Comparison of ENCODE assay signal across 9 mouse cellular contexts in genomic region chr1:86360441-86360840, GRCm38 (mm10). TPM values are rescaled to one million over a fixed set of nuclear protein-coding genes. Genes with fewer than 3 reads are reported as not detected.
DNase-seq lines count a peak whose midpoint lies in the region; ATAC-seq and TF ChIP-seq lines count a peak whose summit lies in the region.
"Had no signal": no experiment of that assay in that cellular context is flagged by ENCODE, and none has a peak within 500 bp of the region (broad histone marks: within the 10 kb centered on the region; RNA-seq: fewer than 3 reads in every experiment).

No protein-coding gene starts in this region.

- peaks cover 14% of the 10 kb centered on the region for H3K36me3 ChIP-seq in heart, adult 2 months (ENCODE audit: control insufficient read depth, insufficient read depth, low read length)
- peaks cover 16 to 26% of the 10 kb centered on the region in 2 experiments for H3K36me3 ChIP-seq in CH12.LX (replicated peaks in 1 of 2; ENCODE audit: control insufficient read depth in 1 of 2, insufficient read depth in 1 of 2, low read length in 1 of 2)
- peaks cover 16% of the 10 kb centered on the region for H3K36me3 ChIP-seq in forebrain, embryonic 16.5 days (ENCODE audit: control insufficient read depth, insufficient read depth)
- peaks cover 23% of the 10 kb centered on the region for H3K36me3 ChIP-seq in liver, postnatal 0 days (replicated peaks; ENCODE audit: insufficient read depth, low read length)

- TF ChIP-seq POLR2A in heart, adult 2 months (IDR thresholded peaks at IDR 0.05; ENCODE audit: insufficient read depth, low read depth, low read length): no peak
- TF ChIP-seq POLR2A in CH12.LX (IDR thresholded peaks at IDR 0.05; ENCODE audit: low read depth, low read length): no peak

- no peaks in the 10 kb centered on the region for H3K9me3 ChIP-seq in CH12.LX (replicated peaks; ENCODE audit: low read length)
- H3K9me3 ChIP-seq in forebrain, embryonic 16.5 days (ENCODE audit: control insufficient read depth, low read length): no peaks in the 10 kb centered on the region
- H3K9me3 ChIP-seq in liver, postnatal 0 days (ENCODE audit: low read length): no peaks in the 10 kb centered on the region

- no peak for DNase-seq in heart, adult 2 months
- DNase-seq in heart, postnatal 10 days: no peak
- DNase-seq in CH12.LX (ENCODE audit: extremely low read depth): no peak
- DNase-seq in liver, postnatal 0 days: no peak
- DNase-seq in right cerebral cortex, postnatal 10 days (ENCODE audit: low spot score in 2 of 2): no peak
- DNase-seq in layer of hippocampus, postnatal 36 days: no peak
- DNase-seq in kidney, adult 11 months: no peak
- DNase-seq: kidney, postnatal 14 days had no signal

- no peak for TF ChIP-seq RAD21 in CH12.LX (IDR thresholded peaks at IDR 0.05; ENCODE audit: low read depth, low read length)

- H3K9ac ChIP-seq in heart, adult 2 months (ENCODE audit: low read depth, low read length): no peak overlapping the region; the same call in 1 of the 2 replicates
- peak overlapping the region; percentile 98 for H3K9ac ChIP-seq in CH12.LX (ENCODE audit: insufficient read depth, low read depth)
- H3K9ac ChIP-seq in forebrain, embryonic 16.5 days (replicated peaks; ENCODE audit: low read depth, low read length): peak overlapping the region; percentile 87
- peak overlapping the region; percentile 84 for H3K9ac ChIP-seq in liver, postnatal 0 days (replicated peaks)

- peak overlapping the region; percentile 76; the same call in 1 of the 2 replicates for H3K4me3 ChIP-seq in heart, adult 2 months
- peak overlapping the region; percentile 86 to 96 (median 96) for H3K4me3 ChIP-seq in CH12.LX (replicated peaks in 1 of 3; ENCODE audit: low read depth in 2 of 3, low read length in 2 of 3, poor library complexity in 1 of 3)
- peak overlapping the region; percentile 91 for H3K4me3 ChIP-seq in forebrain, embryonic 16.5 days (replicated peaks; ENCODE audit: low read length)
- H3K4me3 ChIP-seq in liver, postnatal 0 days (ENCODE audit: low read depth, low read length): peak overlapping the region; percentile 94

- dilution Hi-C loops in CH12.LX (cut with MboI; ENCODE audit: extremely low pct_ligation_motif_present, extremely low pct_unique_long_range_greater_than_20kb, low sequenced_read_pairs): no loop called here

- WGBS in heart, adult 2 months: 23% methylated on average over 12 of the region's 12 CpGs
- 17% methylated on average over 12 of the region's 12 CpGs for WGBS in forebrain, embryonic 16.5 days
- 15% methylated on average over 12 of the region's 12 CpGs for WGBS in liver, postnatal 0 days (ENCODE audit: insufficient replicate concordance)

- H3K27ac ChIP-seq in heart, adult 2 months: no peak overlapping the region
- no peak overlapping the region for H3K27ac ChIP-seq in CH12.LX (ENCODE audit: insufficient read depth, low read depth)
- no peak overlapping the region for H3K27ac ChIP-seq in forebrain, embryonic 16.5 days (ENCODE audit: low read length)
- peak overlapping the region; percentile 88 for H3K27ac ChIP-seq in liver, postnatal 0 days (ENCODE audit: low read depth)

- no peaks in the 10 kb centered on the region for H3K27me3 ChIP-seq in heart, adult 2 months (ENCODE audit: control insufficient read depth, insufficient read depth, low read length)
- H3K27me3 ChIP-seq in CH12.LX (replicated peaks): no peaks in the 10 kb centered on the region
- no peaks in the 10 kb centered on the region for H3K27me3 ChIP-seq in forebrain, embryonic 16.5 days (replicated peaks; ENCODE audit: control insufficient read depth, insufficient read depth, low read length)
- no peaks in the 10 kb centered on the region for H3K27me3 ChIP-seq in liver, postnatal 0 days (ENCODE audit: insufficient read depth, low read length)

- no peak for ATAC-seq in forebrain, embryonic 16.5 days
- ATAC-seq in liver, postnatal 0 days: no peak

- TF ChIP-seq CTCF in heart, adult 2 months (IDR thresholded peaks at IDR 0.05): no peak
- TF ChIP-seq CTCF in CH12.LX (conservative IDR thresholded peaks at IDR 0.05 in 1 of 2, IDR thresholded peaks at IDR 0.05 in 1 of 2; ENCODE audit: low read depth in 2 of 2, low read length in 2 of 2): no peak
- TF ChIP-seq CTCF in liver, postnatal 0 days (IDR thresholded peaks at IDR 0.05; ENCODE audit: low read depth): no peak

- H3K79me2 ChIP-seq in heart, adult 2 months (replicated peaks; ENCODE audit: control insufficient read depth, insufficient read depth, low read length): no peaks in the 10 kb centered on the region
- peaks cover 47% of the 10 kb centered on the region for H3K79me2 ChIP-seq in CH12.LX (replicated peaks; ENCODE audit: control insufficient read depth, extremely low read depth, insufficient read depth, poor library complexity, severe bottlenecking)

- no peak for TF ChIP-seq EP300 in heart, adult 2 months (IDR thresholded peaks at IDR 0.05; ENCODE audit: insufficient read depth, low read depth, low read length)
- TF ChIP-seq EP300 in CH12.LX (IDR thresholded peaks at IDR 0.05; ENCODE audit: low read length): no peak
- TF ChIP-seq EP300 in liver, postnatal 0 days (IDR thresholded peaks at IDR 0.05; ENCODE audit: low read depth): no peak

- in situ Hi-C loops in CH12.LX (cut with MboI; ENCODE audit: low pct_ligation_motif_present, low pct_unique_long_range_greater_than_20kb, low sequenced_read_pairs): no loop called here

- intact Hi-C loops in heart, adult 2 months (cut with DNase I): loop anchor here (5.0 kb wide), 1 partner anchor 147 kb away; no protein-coding TSS in a partner anchor
- intact Hi-C loops in heart, postnatal 10 days (cut with DNase I): loop anchor here (5.0 kb wide), 1 partner anchor 172 kb away; no protein-coding TSS in a partner anchor

- H3K4me1 ChIP-seq in heart, adult 2 months (ENCODE audit: control insufficient read depth, insufficient read depth, low read length): peaks cover 4% of the 10 kb centered on the region
- H3K4me1 ChIP-seq in CH12.LX (ENCODE audit: control insufficient read depth in 1 of 2, insufficient read depth in 2 of 2): peaks cover 10 to 50% of the 10 kb centered on the region in 2 experiments
- H3K4me1 ChIP-seq in forebrain, embryonic 16.5 days (replicated peaks; ENCODE audit: control insufficient read depth, insufficient read depth, low read length): peaks cover 18% of the 10 kb centered on the region
- H3K4me1 ChIP-seq in liver, postnatal 0 days (ENCODE audit: insufficient read depth): peaks cover 14% of the 10 kb centered on the region

- peak overlapping the region; percentile 81 for H3K4me2 ChIP-seq in CH12.LX (ENCODE audit: insufficient read depth, low read depth, poor library complexity, severe bottlenecking)
- H3K4me2 ChIP-seq in forebrain, embryonic 16.5 days (ENCODE audit: low read length): peak overlapping the region; percentile 84
- H3K4me2 ChIP-seq in liver, postnatal 0 days (ENCODE audit: low read depth, low read length): peak overlapping the region; percentile 86

TF ChIP-seq in CH12.LX, 34 proteins besides CTCF, POLR2A, EP300 and RAD21:
- TF ChIP-seq UBTF (IDR thresholded peaks at IDR 0.05; ENCODE audit: low read depth, low read length) (0 out of 2 replicates have a peak, but pooled peaks have one; percentile 28), ZMIZ1 (IDR thresholded peaks at IDR 0.05; ENCODE audit: low read depth, low read length) (0 out of 2 replicates have a peak, but pooled peaks have one; percentile 27), MYC (IDR thresholded peaks at IDR 0.05; ENCODE audit: low read depth, low read length) (no peak)

RNA-seq across cellular contexts. Expression of gene Ncl, which starts 1.2 kb away (rescaled TPM):
- 100 to 1,000 TPM in 1 of 2 experiments, 10 to 100 TPM in 1; 95.9 to 120 TPM for total RNA-seq in heart, adult 2 months (2021)
- polyA plus RNA-seq in heart, adult 2 months (2012; rRNA removed): 7.2 and 10.3 TPM in 2 replicates
- 100 to 1,000 TPM; 168 to 169 TPM for total RNA-seq in heart, postnatal 10 days (2021)
- total RNA-seq in CH12.LX (2012; rRNA removed): 359 and 490 TPM in 2 replicates
- total RNA-seq in CH12.LX (2014; rRNA removed): 176 and 184 TPM in 2 replicates
- 2,617 and 2,771 TPM in 2 replicates for polyA plus RNA-seq in CH12.LX (2012; ENCODE audit: insufficient read length, low read depth)
- 227 and 228 TPM in 2 replicates for polyA plus RNA-seq in forebrain, embryonic 16.5 days (2015; fragmentation: Nextera tagmentation; extraction: Ambion mirVana)
- polyA plus RNA-seq in liver, postnatal 0 days (2015; fragmentation: Nextera tagmentation; extraction: Ambion mirVana): 169 and 175 TPM in 2 replicates
- total RNA-seq in layer of hippocampus, postnatal 36 days (2021): 100 to 1,000 TPM; 136 to 137 TPM

RNA-seq across cellular contexts. Expression of gene B3gnt7, which starts 57.8 kb away (rescaled TPM):
- total RNA-seq in heart, adult 2 months (2021): under 1 TPM; 0.41 to 0.57 TPM
- polyA plus RNA-seq in heart, adult 2 months (2012; rRNA removed): 0.62 and 0.82 TPM in 2 replicates
- under 1 TPM; 0.50 to 0.67 TPM for total RNA-seq in heart, postnatal 10 days (2021)
- total RNA-seq in CH12.LX (2012; rRNA removed) (0.08 and 0.17 TPM in 2 replicates), CH12.LX (2014; rRNA removed) (not detected in 2 replicates)
- polyA plus RNA-seq in CH12.LX (2012; ENCODE audit: insufficient read length, low read depth): not detected in 2 replicates
- polyA plus RNA-seq in forebrain, embryonic 16.5 days (2015; fragmentation: Nextera tagmentation; extraction: Ambion mirVana): 3.8 and 6.7 TPM in 2 replicates
- 0.46 and 1.0 TPM in 2 replicates for polyA plus RNA-seq in liver, postnatal 0 days (2015; fragmentation: Nextera tagmentation; extraction: Ambion mirVana)
- 1 to 10 TPM; 1.2 to 1.6 TPM for total RNA-seq in layer of hippocampus, postnatal 36 days (2021)
